Mouse (Mus musculus) 3T3-L1 (cell line): ENCODE measurements at regions not wholly inside any gene's neighbourhood (a gene's known extent, or its start where the extent isn't known, plus 50 kb on each side); places are given as distances from the start of the nearest gene placed in this dataset.
"Not testable (repeated sequence)": the region's sequence is repeated elsewhere in the genome, so short reads cannot be mapped to it uniquely, and the experiment has no call there.

Experiments
- DNase-seq: peaks from one replicate; pipeline ENCODE4 v3.0.0-alpha.2; 2015; ENCODE audit warnings: low read depth, low spot score

- no peak for DNase-seq
Measured at GRCm38 (mm10) chr5:64585076-64585786, 218.0 kb upstream of the Klf3 start.

- peak; percentile 68 for DNase-seq
Measured at GRCm38 (mm10) chr5:64586316-64586715, 216.9 kb upstream of the Klf3 start.

GRCm38 (mm10) chr5:64586933-64587332, 216.3 kb upstream of the Klf3 start:
- DNase-seq, result peak; percentile 53

GRCm38 (mm10) chr5:64587895-64588738, 215.1 kb upstream of the Klf3 start:
- DNase-seq, result peak; percentile 77

- not testable (repeated sequence) for DNase-seq
Measured at GRCm38 (mm10) chr5:64588768-64589167, 214.4 kb upstream of the Klf3 start.

- no peak for DNase-seq
Measured at GRCm38 (mm10) chr5:64590036-64590435, 213.2 kb upstream of the Klf3 start.

- DNase-seq, result no peak
Measured at GRCm38 (mm10) chr5:64590747-64591146, 212.4 kb upstream of the Klf3 start.

- DNase-seq, result no peak
Measured at GRCm38 (mm10) chr5:64591792-64592191, 211.4 kb upstream of the Klf3 start.

GRCm38 (mm10) chr5:64595220-64595619, 208.0 kb upstream of the Klf3 start:
- DNase-seq, result no peak

- no peak for DNase-seq
Measured at GRCm38 (mm10) chr5:64595751-64596344, 207.3 kb upstream of the Klf3 start.

- DNase-seq, result no peak
Measured at GRCm38 (mm10) chr5:64597021-64597420, 206.2 kb upstream of the Klf3 start.

- DNase-seq, result no peak
Measured at GRCm38 (mm10) chr5:64597451-64597850, 205.7 kb upstream of the Klf3 start.

- DNase-seq, result no peak
Measured at GRCm38 (mm10) chr5:64598606-64599005, 204.6 kb upstream of the Klf3 start.

GRCm38 (mm10) chr5:64599015-64599414, 204.2 kb upstream of the Klf3 start:
- DNase-seq, result no peak

- no peak for DNase-seq
Measured at GRCm38 (mm10) chr5:64599865-64600288, 203.3 kb upstream of the Klf3 start.

GRCm38 (mm10) chr5:64600392-64600791, 202.8 kb upstream of the Klf3 start:
- no peak for DNase-seq

GRCm38 (mm10) chr5:64600811-64601210, 202.4 kb upstream of the Klf3 start:
- no peak for DNase-seq

- no peak for DNase-seq
Measured at GRCm38 (mm10) chr5:64601285-64601684, 201.9 kb upstream of the Klf3 start.

- no peak for DNase-seq
Measured at GRCm38 (mm10) chr5:64601832-64602231, 201.4 kb upstream of the Klf3 start.

GRCm38 (mm10) chr5:64602356-64602936, 200.7 kb upstream of the Klf3 start:
- no peak for DNase-seq

- DNase-seq, result no peak
Measured at GRCm38 (mm10) chr5:64602996-64603755, 200.0 kb upstream of the Klf3 start.
